Mouse (Mus musculus): Measurements from ENCODE around the gene Pik3ip1. TPM values are rescaled to one million over a fixed set of nuclear protein-coding genes. Genes with fewer than 3 reads are reported as not detected.

Gene Pik3ip1
- polyA plus RNA-seq, 1 experiment, result 17.0 TPM

GRCm38 (mm10) chr11:3291311-3292061, 38.7 kb upstream of the Pik3ip1 start:
- peak; percentile 43 for DNase-seq (ENCODE audit: low read depth)

DNA sequence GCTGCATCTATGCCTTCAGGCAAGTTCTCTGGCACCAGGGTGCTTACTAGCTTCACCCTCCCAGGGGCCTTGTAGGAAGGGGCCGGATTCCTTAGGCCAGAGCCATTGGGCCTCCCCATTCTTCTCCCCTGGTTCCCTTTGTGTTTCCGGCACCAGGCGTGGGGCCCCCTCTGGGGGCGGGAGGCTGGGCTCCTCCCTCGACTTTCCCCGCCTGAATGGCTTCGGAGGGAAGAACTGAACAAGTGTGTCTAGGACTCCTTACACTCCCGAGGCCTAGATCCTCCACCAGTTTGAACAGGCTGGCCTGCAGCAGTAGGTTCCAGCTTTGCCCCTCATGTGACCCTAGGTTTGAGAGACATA, 38.2 kb upstream of the Pik3ip1 start:
- peak; percentile 87 for DNase-seq (ENCODE audit: low read depth)
- no peak for TF ChIP-seq CTCF (IDR thresholded peaks at IDR 0.05; ENCODE audit: borderline replicate concordance, extremely low read depth, insufficient read depth, insufficient read length)
- peak; percentile 7; the same call in 1 of the 2 replicates for TF ChIP-seq POLR2A (IDR thresholded peaks at IDR 0.05; ENCODE audit: borderline replicate concordance, extremely low read depth, insufficient read depth, insufficient read length, poor library complexity, severe bottlenecking)

More at GRCm38 (mm10) chr11:3291311-3292061, 38.7 kb upstream of the Pik3ip1 start:
- no peak for TF ChIP-seq CTCF (IDR thresholded peaks at IDR 0.05; ENCODE audit: borderline replicate concordance, extremely low read depth, insufficient read depth, insufficient read length)
- no peak for TF ChIP-seq POLR2A (IDR thresholded peaks at IDR 0.05; ENCODE audit: borderline replicate concordance, extremely low read depth, insufficient read depth, insufficient read length, poor library complexity, severe bottlenecking)

DNA sequence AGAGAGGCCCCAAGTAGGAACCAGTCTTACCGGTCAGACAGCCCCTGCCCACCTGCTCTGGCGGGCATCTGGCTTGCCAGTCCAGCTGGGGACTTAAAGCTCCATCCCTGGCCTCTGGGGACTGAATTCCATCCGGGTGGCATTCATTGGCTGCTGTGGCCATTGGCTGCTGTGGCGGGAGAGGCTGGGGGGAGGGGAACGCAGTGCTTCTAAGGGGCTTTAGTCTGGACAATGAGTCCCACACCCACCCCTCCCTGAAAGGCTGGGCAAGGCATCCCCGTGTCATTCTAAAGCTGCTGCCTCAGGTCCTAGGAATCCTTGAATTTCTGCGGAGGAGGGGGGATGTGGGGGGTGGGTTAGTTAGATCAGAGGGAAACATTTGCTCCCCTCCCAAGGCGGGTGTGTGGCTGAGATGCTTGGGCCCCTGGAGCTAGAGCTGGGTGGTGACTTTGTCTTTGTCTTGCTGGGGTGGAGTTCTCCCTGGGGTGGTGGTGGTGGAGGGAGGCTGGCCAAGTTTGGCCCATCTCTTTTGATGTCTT, 37.4 kb upstream of the Pik3ip1 start:
- DNase-seq (ENCODE audit: low read depth), result peak; percentile 93
- TF ChIP-seq POLR2A (IDR thresholded peaks at IDR 0.05; ENCODE audit: borderline replicate concordance, extremely low read depth, insufficient read depth, insufficient read length, poor library complexity, severe bottlenecking) (0 out of 2 replicates have a peak, but pooled peaks have one; percentile 15), CTCF (IDR thresholded peaks at IDR 0.05; ENCODE audit: borderline replicate concordance, extremely low read depth, insufficient read depth, insufficient read length) (no peak)

- DNase-seq (ENCODE audit: low read depth), result no peak
- no peak for TF ChIP-seq POLR2A (IDR thresholded peaks at IDR 0.05; ENCODE audit: borderline replicate concordance, extremely low read depth, insufficient read depth, insufficient read length, poor library complexity, severe bottlenecking)
- TF ChIP-seq CTCF (IDR thresholded peaks at IDR 0.05; ENCODE audit: borderline replicate concordance, extremely low read depth, insufficient read depth, insufficient read length), result no peak
These were observed 36.8 kb upstream of the Pik3ip1 start for GRCm38 (mm10) chr11:3293361-3293760.

GRCm38 (mm10) chr11:3294641-3295040, 35.6 kb upstream of the Pik3ip1 start:
- no peak for TF ChIP-seq POLR2A (IDR thresholded peaks at IDR 0.05; ENCODE audit: borderline replicate concordance, extremely low read depth, insufficient read depth, insufficient read length, poor library complexity, severe bottlenecking)
- no peak for TF ChIP-seq CTCF (IDR thresholded peaks at IDR 0.05; ENCODE audit: borderline replicate concordance, extremely low read depth, insufficient read depth, insufficient read length)
- DNase-seq (ENCODE audit: low read depth), result no peak

DNA sequence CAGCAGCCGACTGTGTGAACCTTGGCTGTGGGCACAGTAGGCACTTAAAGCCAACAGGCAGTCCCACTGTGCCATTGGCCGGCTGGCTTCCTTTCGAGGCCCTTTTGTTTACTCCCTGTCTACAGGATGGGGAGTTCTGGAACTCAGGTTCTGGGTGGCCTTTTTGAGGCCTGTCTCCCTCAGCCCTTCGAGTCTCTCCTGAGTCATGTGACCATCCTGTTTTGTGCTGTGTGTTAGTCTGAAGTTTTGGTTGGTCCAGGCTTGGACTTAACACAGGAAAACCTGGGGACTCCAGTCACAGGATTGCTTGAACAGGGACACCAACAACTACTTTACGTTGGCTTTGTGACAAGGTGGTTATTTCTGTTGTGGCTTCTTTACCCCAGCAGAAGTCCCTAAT, 34.1 kb upstream of the Pik3ip1 start:
- TF ChIP-seq POLR2A (IDR thresholded peaks at IDR 0.05; ENCODE audit: borderline replicate concordance, extremely low read depth, insufficient read depth, insufficient read length, poor library complexity, severe bottlenecking) (no peak), CTCF (IDR thresholded peaks at IDR 0.05; ENCODE audit: borderline replicate concordance, extremely low read depth, insufficient read depth, insufficient read length) (no peak)
- no peak for DNase-seq (ENCODE audit: low read depth)

DNA sequence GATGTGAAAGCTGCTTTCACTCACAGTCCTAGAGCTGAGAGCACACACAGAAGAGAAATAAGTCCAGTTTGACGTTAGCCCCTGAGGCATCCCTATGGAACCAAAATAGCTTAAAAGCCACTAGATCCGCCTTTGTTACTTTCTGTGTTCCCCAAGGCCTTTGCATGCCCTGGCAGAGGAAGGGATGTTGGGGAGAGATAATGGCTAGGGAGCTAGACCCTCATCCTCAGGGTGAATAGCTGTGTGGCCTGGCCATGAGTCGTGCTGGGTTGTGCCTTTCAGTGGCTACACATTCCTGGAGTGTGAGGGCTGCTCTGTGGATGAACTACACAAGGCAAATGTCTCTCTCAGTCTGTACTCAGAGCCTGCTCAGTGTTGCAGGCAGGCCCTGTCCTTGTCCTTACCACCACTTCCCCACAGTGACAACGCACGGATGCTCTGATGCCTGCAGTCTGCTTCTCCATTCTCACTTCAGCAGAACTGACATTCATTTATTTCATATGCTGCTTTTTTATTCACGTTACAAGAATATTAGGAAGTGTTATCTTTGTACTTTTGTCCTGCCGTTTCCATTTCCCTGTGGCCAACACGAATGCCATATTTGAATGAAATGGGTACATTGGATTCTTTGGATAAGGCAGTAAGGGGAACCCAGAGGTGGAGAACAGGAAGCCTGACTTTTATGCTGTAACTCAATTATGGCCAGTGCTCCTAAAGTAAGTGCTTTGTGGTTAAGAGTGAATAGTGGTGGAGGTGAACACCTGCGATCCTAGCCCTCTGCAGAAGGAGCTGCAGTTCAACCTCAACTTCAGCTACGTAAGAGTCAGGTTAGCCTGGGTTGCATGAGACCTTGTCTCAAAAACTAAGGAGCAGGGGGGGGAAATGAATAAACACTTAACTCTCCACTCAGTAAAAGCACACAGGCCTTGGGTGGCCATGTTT, 32.1 kb upstream of the Pik3ip1 start:
- TF ChIP-seq POLR2A (IDR thresholded peaks at IDR 0.05; ENCODE audit: borderline replicate concordance, extremely low read depth, insufficient read depth, insufficient read length, poor library complexity, severe bottlenecking) (no peak), CTCF (IDR thresholded peaks at IDR 0.05; ENCODE audit: borderline replicate concordance, extremely low read depth, insufficient read depth, insufficient read length) (no peak)
- no peak for DNase-seq (ENCODE audit: low read depth)

DNA sequence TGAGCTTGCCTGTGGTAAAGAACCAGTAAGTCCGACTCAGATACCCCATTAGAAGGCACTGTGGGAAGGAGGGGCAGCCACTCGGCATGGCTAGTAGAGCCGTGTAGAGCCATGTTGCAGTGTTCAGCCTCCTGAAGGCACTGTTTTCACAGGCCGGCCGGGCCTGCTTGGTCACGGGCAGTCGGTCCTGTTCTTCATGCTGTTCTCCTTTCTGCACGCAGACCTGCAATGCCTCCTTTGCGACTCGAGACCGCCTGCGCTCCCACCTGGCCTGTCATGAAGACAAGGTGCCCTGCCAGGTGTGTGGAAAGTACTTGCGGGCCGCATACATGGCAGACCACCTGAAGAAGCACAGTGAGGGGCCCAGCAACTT, 31.4 kb upstream of the Pik3ip1 start:
- no peak for DNase-seq (ENCODE audit: low read depth)
- no peak for TF ChIP-seq CTCF (IDR thresholded peaks at IDR 0.05; ENCODE audit: borderline replicate concordance, extremely low read depth, insufficient read depth, insufficient read length)
- TF ChIP-seq POLR2A (IDR thresholded peaks at IDR 0.05; ENCODE audit: borderline replicate concordance, extremely low read depth, insufficient read depth, insufficient read length, poor library complexity, severe bottlenecking), result no peak

- no peak for TF ChIP-seq CTCF (IDR thresholded peaks at IDR 0.05; ENCODE audit: borderline replicate concordance, extremely low read depth, insufficient read depth, insufficient read length)
- no peak for TF ChIP-seq POLR2A (IDR thresholded peaks at IDR 0.05; ENCODE audit: borderline replicate concordance, extremely low read depth, insufficient read depth, insufficient read length, poor library complexity, severe bottlenecking)
- DNase-seq (ENCODE audit: low read depth), result no peak
These were observed 29.1 kb upstream of the Pik3ip1 start for GRCm38 (mm10) chr11:3301075-3301474.

- TF ChIP-seq POLR2A (IDR thresholded peaks at IDR 0.05; ENCODE audit: borderline replicate concordance, extremely low read depth, insufficient read depth, insufficient read length, poor library complexity, severe bottlenecking) (no peak), CTCF (IDR thresholded peaks at IDR 0.05; ENCODE audit: borderline replicate concordance, extremely low read depth, insufficient read depth, insufficient read length) (no peak)
- DNase-seq (ENCODE audit: low read depth), result no peak
These were observed 27.8 kb upstream of the Pik3ip1 start for GRCm38 (mm10) chr11:3302385-3302784.

GRCm38 (mm10) chr11:3302792-3303191, 27.4 kb upstream of the Pik3ip1 start:
- TF ChIP-seq POLR2A (IDR thresholded peaks at IDR 0.05; ENCODE audit: borderline replicate concordance, extremely low read depth, insufficient read depth, insufficient read length, poor library complexity, severe bottlenecking) (no peak), CTCF (IDR thresholded peaks at IDR 0.05; ENCODE audit: borderline replicate concordance, extremely low read depth, insufficient read depth, insufficient read length) (no peak)
- DNase-seq (ENCODE audit: low read depth), result peak; percentile 14
